Mouse (Mus musculus) liver, embryonic 14.5 days (tissue): ENCODE results near the gene Atp4a. TPM values are rescaled to one million over a fixed set of nuclear protein-coding genes. Genes with fewer than 3 reads are reported as not detected.

ENCODE experiments used
- ATAC-seq: fragments of 200-750 bp; cut with Nextera tagmentation; 2 replicates; pipeline ENCODE4 v1.8.0; 2017; ENCODE audit warnings: moderate number of reproducible peaks, mild to moderate bottlenecking, moderate library complexity; ENCODE audit not compliant: insufficient read depth
- DNase-seq, 3 experiments: peaks; one replicate each; pipeline ENCODE4 v3.0.0-alpha.2; 2012 to 2013; ENCODE audit warnings: low read depth in 3 of 3, low spot score in 3 of 3
- H3K27ac ChIP-seq: fragments of 300-500 bp; sonication (generic); 2 replicates; pipeline ENCODE4 v1.5.1; 2014; ENCODE audit warnings: moderate library complexity, mild to moderate bottlenecking, control low read depth, inconsistent platforms
- H3K27me3 ChIP-seq: fragments of 300-500 bp; sonication (generic); 2 replicates; pipeline ENCODE4 v1.6.1; 2014; ENCODE audit warnings: mild to moderate bottlenecking, low read length, moderate library complexity; ENCODE audit not compliant: control insufficient read depth, insufficient read depth
- H3K36me3 ChIP-seq: fragments of 300-500 bp; sonication (generic); replicated peaks from 2 replicates; pipeline ENCODE4 v1.6.1; 2014; ENCODE audit warnings: low read depth; ENCODE audit not compliant: control insufficient read depth, insufficient read depth
- H3K4me1 ChIP-seq, 2 experiments: fragments of 200-500 bp in 1 of 2; fragments of 300-500 bp in 1 of 2; sonication (generic) in 1 of 2; replicated peaks; 2 replicates each; pipeline ENCODE4 v1.6.1; 2012 to 2014; ENCODE audit warnings: antibody characterized with exemption in 1 of 2, inconsistent platforms in 1 of 2, low read length in 1 of 2; ENCODE audit not compliant: control insufficient read depth in 2 of 2, insufficient read depth in 2 of 2
- H3K4me2 ChIP-seq: fragments of 300-500 bp; sonication (generic); 2 replicates; pipeline ENCODE4 v1.6.1; 2014; ENCODE audit warnings: low read depth, mild to moderate bottlenecking, control low read depth, moderate library complexity
- H3K4me3 ChIP-seq, 2 experiments: fragments of 200-500 bp in 1 of 2; fragments of 300-500 bp in 1 of 2; sonication (generic) in 1 of 2; 2 replicates each; pipeline ENCODE4 v1.5.1; 2012 to 2014; ENCODE audit warnings: low read depth in 2 of 2, low read length in 2 of 2, mild to moderate bottlenecking in 2 of 2, control low read depth in 1 of 2, inconsistent platforms in 1 of 2, moderate library complexity in 1 of 2; ENCODE audit not compliant: insufficient read depth in 1 of 2
- H3K9ac ChIP-seq: fragments of 300-500 bp; sonication (generic); replicated peaks from 2 replicates; pipeline ENCODE4 v1.6.1; 2014; ENCODE audit warnings: mild to moderate bottlenecking, control low read depth, moderate library complexity
- H3K9me3 ChIP-seq: fragments of 300-500 bp; sonication (generic); 2 replicates; pipeline ENCODE4 v1.6.1; 2016; ENCODE audit warnings: low read length, mixed read lengths; ENCODE audit not compliant: control insufficient read depth
- CTCF ChIP-seq: IDR thresholded peaks from 2 replicates; pipeline ENCODE4 v1.5.1; 2016; ENCODE audit warnings: antibody characterized with exemption, low read depth, control low read depth
- EP300 ChIP-seq: IDR thresholded peaks from 2 replicates; pipeline ENCODE4 v1.6.1; 2016; ENCODE audit warnings: antibody characterized with exemption, low read depth
- WGBS: fragments of 180-500 bp; shearing (Covaris S2); extraction: QIAGEN DNeasy Blood & Tissue Kit; methylation state at CpG from one replicate; pipeline ENCODE4 v1.1.7; 2014; ENCODE audit not compliant: insufficient replicate concordance; 5-methylcytosine and 5-hydroxymethylcytosine counted together
- polyA plus RNA-seq, 2 experiments: library from polyadenylated mRNA; depleted of rRNA in 1 of 2; stranded (reverse) in 1 of 2; unstranded in 1 of 2; fragments of >200 nt; fragmentation: Nextera tagmentation in 1 of 2; extraction: Ambion mirVana in 1 of 2; gene quantifications; 2 replicates each; pipeline versions ENCODE4 v1.2.1 to v1.2.3; 2012 to 2014

The Atp4a gene
- polyA plus RNA-seq (2012; rRNA removed) (0.97 and 1.6 TPM in 2 replicates), polyA plus RNA-seq (2014; fragmentation: Nextera tagmentation; extraction: Ambion mirVana) (0.43 and 2.1 TPM in 2 replicates)

DNA sequence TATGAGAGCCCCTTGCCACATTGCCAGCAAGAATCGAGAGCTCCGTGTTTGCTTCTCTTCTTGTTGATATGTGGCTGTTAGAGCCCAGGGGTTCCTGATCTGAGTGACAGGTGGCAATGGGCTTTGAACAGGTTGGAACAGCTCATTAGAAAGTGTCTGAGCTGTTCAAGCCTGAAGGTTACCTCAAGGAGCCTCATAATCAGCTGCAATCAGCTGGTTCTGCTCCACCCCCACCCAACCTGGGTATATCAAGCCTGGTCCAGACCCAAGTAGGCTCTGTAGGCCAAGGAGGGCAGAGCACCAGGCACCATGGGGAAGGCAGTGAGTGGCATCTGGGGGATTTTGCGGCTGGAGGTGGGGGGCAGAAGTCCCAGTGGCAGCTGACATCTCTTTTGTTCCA, at the start of gene Atp4a:
Gene Atp4a, plus strand, starts transcription at position 268 of the 400 bp plus-strand sequence.
- DNase-seq (no peak), ATAC-seq (no peak)
- Histone ChIP-seq H3K27ac (no peak within 1 kb of the TSS), H3K9me3 (no peaks in the 10 kb centered on the region), H3K9ac (no peak within 1 kb of the TSS), H3K4me1 (peaks cover under 1 to 3% of the 10 kb centered on the region in 2 experiments; a peak in 3 of 4 replicates), H3K4me3 (no peak within 1 kb of the TSS), H3K36me3 (no peaks in the 10 kb centered on the region), H3K4me2 (no peak within 1 kb of the TSS), H3K27me3 (peaks cover 8% of the 10 kb centered on the region)
- 66% methylated on average over 3 of the region's 3 CpGs for WGBS
- no peak for TF ChIP-seq CTCF
- TF ChIP-seq EP300, result no peak

DNA sequence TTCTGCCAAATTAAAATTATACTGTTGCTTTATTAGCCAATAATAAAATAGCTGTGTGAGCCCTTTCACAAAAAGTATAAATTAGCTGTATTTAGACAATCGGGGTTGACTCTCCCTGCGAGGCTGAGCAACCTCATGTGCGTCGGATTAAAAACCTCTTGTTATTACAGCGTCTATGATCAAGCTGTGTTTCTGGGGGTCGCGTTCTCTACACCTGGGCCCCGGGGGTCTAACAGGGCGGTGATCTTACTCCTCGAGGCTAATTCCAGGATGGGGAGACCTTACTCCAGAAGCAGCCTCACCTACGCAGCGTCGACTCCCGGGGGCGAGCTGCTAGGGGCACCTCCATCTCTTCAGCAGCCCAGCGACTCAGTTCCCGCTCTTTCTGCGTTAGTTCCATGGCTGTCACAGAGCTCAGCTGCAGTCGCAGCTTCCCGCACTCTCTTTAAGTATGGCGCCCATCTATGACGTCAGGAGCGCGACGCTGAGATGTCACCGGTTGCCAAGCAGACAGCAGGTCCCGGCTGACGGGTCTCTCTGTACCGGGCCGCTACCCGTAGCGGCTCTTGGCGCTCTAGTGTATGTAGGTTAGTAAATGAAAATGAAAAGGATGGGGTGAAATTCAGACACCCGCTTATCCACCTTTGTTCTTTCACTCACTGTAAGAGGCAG, 47.3 kb upstream of the Atp4a start, which contains the start of gene Haus5:
Gene Haus5, minus strand, starts transcription at position 466 of the 672 bp plus-strand sequence.
- TF ChIP-seq CTCF, result no peak
- TF ChIP-seq EP300, result no peak
- Histone ChIP-seq H3K27me3 (no peaks in the 10 kb centered on the region), H3K36me3 (peaks cover 15% of the 10 kb centered on the region), H3K9ac (peak within 1 kb of the TSS; percentile 84), H3K4me1 (peaks cover 4 to 6% of the 10 kb centered on the region in 2 experiments; a peak in 2 of 4 replicates), H3K27ac (peak within 1 kb of the TSS; percentile 27), H3K4me3 (peak within 1 kb of the TSS; percentile 73 to 92), H3K9me3 (no peaks in the 10 kb centered on the region), H3K4me2 (peak within 1 kb of the TSS; percentile 94)
- peak; percentile 90 to 92 (median 91) for DNase-seq
- WGBS, result under 1% methylated on average over 34 of the region's 34 CpGs
- ATAC-seq, result peak; percentile 91

DNA sequence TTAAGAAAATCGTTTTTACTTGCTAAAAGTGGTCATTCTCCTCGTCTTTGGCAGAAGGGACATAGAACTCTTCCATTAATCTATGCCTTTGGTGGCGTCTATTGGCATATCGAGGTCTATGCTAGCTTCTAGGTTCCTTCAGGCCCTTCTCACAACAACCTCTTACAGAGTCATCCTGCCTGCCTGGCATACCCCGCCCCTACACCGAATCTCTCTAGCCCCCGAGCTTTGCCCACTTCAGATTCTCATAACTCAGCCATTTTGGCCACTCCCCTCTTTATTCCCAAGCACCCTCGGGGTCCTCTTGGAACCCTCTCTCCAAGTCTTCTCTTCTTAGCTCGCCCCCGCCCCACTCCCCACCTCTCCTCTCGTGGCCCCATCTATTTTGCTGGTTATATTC, 46.7 kb upstream of the Atp4a start:
- Histone ChIP-seq H3K4me1 (peaks cover 4 to 6% of the 10 kb centered on the region in 2 experiments; a peak in 2 of 4 replicates), H3K9ac (peak overlapping the region; percentile 84), H3K9me3 (no peaks in the 10 kb centered on the region), H3K4me3 (peak overlapping the region; percentile 73 to 92), H3K36me3 (peaks cover 13% of the 10 kb centered on the region), H3K4me2 (peak overlapping the region; percentile 94), H3K27me3 (no peaks in the 10 kb centered on the region), H3K27ac (no peak overlapping the region)
- ATAC-seq (0 out of 2 replicates have a peak, but pooled peaks have one; percentile 22), DNase-seq (no peak)
- WGBS, result 7% methylated on average over 11 of the region's 11 CpGs
- TF ChIP-seq EP300 (no peak), CTCF (no peak)

DNA sequence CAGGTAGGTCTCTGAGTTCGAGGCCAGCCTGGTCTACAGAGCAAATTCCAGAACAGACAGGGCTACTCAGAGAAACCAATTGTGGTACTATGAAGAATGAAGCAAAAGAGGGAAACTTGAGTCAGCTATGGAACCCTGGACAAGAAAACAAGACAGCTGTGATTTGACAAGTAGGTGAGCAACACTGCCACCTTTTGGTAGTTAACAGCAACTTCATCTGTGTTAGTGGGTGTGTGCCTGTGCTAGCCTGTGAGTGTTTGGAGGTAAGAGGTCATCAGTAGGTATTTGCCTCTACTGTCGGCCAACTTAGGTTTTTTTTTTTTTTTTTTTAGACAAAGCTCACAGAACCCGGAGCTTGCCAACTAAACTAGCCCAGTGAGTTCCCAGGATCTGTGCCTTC, 42.8 kb upstream of the Atp4a start:
- TF ChIP-seq EP300 (no peak), CTCF (peak; percentile 73)
- DNase-seq (peak in 2 of 3 experiments; percentile 38 to 41), ATAC-seq (no peak)
- Histone ChIP-seq H3K4me3 (no peak overlapping the region), H3K36me3 (no peaks in the 10 kb centered on the region), H3K27ac (no peak overlapping the region), H3K9me3 (no peaks in the 10 kb centered on the region), H3K4me2 (no peak overlapping the region), H3K4me1 (peaks cover 4 to 6% of the 10 kb centered on the region in 2 experiments; a peak in 2 of 4 replicates), H3K27me3 (no peaks in the 10 kb centered on the region), H3K9ac (no peak overlapping the region)
- WGBS, result 23% methylated on average over 3 of the region's 3 CpGs

DNA sequence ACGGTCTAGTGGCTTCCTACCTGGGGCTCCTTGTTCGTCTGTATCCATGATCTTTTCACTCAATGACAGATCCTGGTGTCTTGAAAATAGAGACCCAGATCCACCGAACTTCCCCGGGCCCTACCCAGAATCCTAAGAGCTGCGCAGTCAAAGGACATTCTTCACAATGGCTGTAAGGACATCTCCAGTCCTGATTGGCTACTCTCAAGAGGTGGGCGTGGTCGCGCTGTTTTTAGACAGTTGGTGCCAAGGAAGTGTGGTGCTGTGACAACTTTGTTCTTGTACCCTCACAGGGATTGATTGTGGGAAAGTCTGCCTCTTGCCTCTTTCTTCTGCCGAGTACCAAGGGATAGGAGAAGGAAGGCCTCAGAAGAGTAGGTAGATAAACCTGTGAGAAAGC, 40.5 kb upstream of the Atp4a start, which contains the start of gene Pmis2:
Gene Pmis2, minus strand, starts transcription at position 126 of the 400 bp plus-strand sequence.
- WGBS, result 60% methylated on average over 9 of the region's 9 CpGs
- no peaks in the 10 kb centered on the region for H3K27me3 ChIP-seq

More for the DNA sequence above, 40.5 kb upstream of the Atp4a start, which contains the start of gene Pmis2:
- H3K36me3 ChIP-seq, result no peaks in the 10 kb centered on the region
- H3K9me3 ChIP-seq, result no peaks in the 10 kb centered on the region
- ATAC-seq (no peak), DNase-seq (no peak)
- H3K4me3 ChIP-seq, result no peak within 1 kb of the TSS
- H3K4me2 ChIP-seq, result no peak within 1 kb of the TSS
- H3K27ac ChIP-seq, result no peak within 1 kb of the TSS
- H3K4me1 ChIP-seq, result no peaks in the 10 kb centered on the region
- no peak for TF ChIP-seq EP300
- no peak for TF ChIP-seq CTCF
- H3K9ac ChIP-seq, result no peak within 1 kb of the TSS
